Mouse (Mus musculus) megakaryocyte, adult 5-6 weeks (primary cell): Measurements from ENCODE around the gene Ttc39a. TPM values are rescaled to one million over a fixed set of nuclear protein-coding genes. Genes with fewer than 3 reads are reported as not detected.
A peak's percentile ranks its signal among the peaks of the same experiment; 100 is the strongest.

Experiments
- ATAC-seq: 2 replicates; pipeline ENCODE4 v1.8.0; 2016; ENCODE audit warnings: mild to moderate bottlenecking, inconsistent platforms; ENCODE audit not compliant: poor library complexity, severe bottlenecking
- total RNA-seq, 2 experiments: library from RNA; stranded (forward) in 1 of 2; stranded (reverse) in 1 of 2; fragments of 153-499, 151-499 nt in 1 of 2; fragments of 221-1000, 200-1000 nt in 1 of 2; gene quantifications; 2 replicates each; pipeline versions ENCODE4 v1.2.3 to v1.2.4; 2015 to 2017

Ttc39a gene
- total RNA-seq, 2 experiments from 2014 or later = 0.29 to 0.51 TPM

GRCm38 (mm10) chr4:109419563-109419962, 13.1 kb downstream of the Ttc39a start:
- no peak for ATAC-seq

DNA sequence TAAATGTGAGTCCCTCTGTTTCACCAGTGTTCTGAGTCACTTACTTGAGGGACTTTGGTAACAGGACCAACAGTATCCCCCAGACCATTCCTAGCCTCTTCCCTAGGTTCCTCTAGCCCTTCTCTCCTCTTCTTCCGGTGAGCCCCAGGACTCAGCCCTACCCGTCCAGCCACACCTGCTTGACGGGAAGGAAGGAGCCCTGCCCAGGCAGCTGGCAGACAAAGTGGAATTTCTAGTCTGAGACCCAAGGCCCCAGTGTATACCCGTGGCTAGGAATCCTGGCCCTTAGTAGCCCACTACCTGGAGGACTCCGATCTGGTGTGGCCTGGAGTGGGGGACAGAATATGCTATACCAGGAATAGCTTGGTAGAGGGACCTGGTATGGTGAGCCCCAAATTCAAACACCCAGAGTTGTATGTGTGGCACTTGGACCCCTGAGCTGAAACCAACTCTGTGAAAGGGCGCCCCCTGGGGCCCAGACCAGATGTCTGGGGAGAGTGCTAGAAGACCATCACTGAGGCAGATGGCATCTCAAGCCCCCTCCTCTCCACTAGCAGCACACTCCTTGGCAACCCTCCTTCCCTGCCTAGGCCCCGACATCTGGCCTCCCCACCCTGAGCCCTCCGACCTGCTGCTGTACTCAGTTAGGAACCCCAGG, 13.8 kb downstream of the Ttc39a start:
- peak; percentile 28; the same call in 1 of the 2 replicates for ATAC-seq

DNA sequence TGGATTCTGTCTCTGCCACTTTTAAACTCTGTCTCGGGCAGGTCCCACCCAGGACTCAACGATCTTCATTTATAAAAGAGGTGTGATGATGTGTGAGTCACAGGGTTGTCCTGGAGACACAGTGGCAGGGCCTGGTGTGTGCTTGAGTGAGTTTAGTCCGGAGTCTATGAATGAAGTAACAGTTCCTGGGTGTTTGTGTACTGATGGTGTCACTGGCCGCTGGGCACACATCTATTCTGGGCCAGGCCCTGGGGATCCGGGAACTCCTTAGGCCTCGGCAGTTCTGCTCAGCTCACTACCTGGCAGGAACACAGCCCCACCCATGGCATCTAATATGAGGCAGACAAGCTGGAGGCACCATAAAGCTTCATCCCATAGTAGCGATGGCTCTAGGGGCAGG, 15.2 kb downstream of the Ttc39a start:
- no peak for ATAC-seq

- ATAC-seq = no peak
Observed at GRCm38 (mm10) chr4:109422436-109422835, 16.0 kb downstream of the Ttc39a start.

- ATAC-seq = no peak
Observed at GRCm38 (mm10) chr4:109423438-109423837, 17.0 kb downstream of the Ttc39a start.

DNA sequence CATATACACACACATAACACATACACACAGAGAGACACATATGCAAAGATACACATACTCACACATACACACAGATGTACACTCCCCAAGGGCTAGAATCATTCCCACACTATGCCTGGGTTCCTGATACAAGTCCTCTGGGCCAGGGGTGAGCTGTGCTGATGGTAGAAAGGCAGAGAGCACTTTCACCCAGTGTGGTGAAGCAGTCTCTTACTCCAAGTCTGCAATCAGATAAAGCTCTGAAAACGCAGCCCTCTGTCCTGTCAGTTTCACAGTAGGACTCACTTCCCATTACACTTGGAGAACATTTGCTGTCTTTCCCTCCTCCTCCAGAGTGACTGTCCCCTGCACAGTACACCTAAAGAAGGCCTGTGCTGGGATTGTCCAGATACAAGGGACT, 20.6 kb downstream of the Ttc39a start:
- no peak for ATAC-seq

GRCm38 (mm10) chr4:109430250-109430649, 23.8 kb downstream of the Ttc39a start:
- ATAC-seq = 0 out of 2 replicates have a peak, but pooled peaks have one; percentile 31

- ATAC-seq = peak; percentile 77
Observed at GRCm38 (mm10) chr4:109430854-109431253, 24.4 kb downstream of the Ttc39a start.

GRCm38 (mm10) chr4:109432668-109433375, 26.4 kb downstream of the Ttc39a start:
- no peak for ATAC-seq

- no peak for ATAC-seq
Observed at GRCm38 (mm10) chr4:109433641-109434040, 27.2 kb downstream of the Ttc39a start.

GRCm38 (mm10) chr4:109434256-109434655, 27.8 kb downstream of the Ttc39a start:
- no peak for ATAC-seq

- peak; percentile 92 for ATAC-seq
Observed at GRCm38 (mm10) chr4:109437913-109438878, 31.8 kb downstream of the Ttc39a start.

GRCm38 (mm10) chr4:109439101-109439500, 32.7 kb downstream of the Ttc39a start:
- no peak for ATAC-seq

GRCm38 (mm10) chr4:109439825-109440248, 33.4 kb downstream of the Ttc39a start:
- ATAC-seq = 0 out of 2 replicates have a peak, but pooled peaks have one; percentile 9

DNA sequence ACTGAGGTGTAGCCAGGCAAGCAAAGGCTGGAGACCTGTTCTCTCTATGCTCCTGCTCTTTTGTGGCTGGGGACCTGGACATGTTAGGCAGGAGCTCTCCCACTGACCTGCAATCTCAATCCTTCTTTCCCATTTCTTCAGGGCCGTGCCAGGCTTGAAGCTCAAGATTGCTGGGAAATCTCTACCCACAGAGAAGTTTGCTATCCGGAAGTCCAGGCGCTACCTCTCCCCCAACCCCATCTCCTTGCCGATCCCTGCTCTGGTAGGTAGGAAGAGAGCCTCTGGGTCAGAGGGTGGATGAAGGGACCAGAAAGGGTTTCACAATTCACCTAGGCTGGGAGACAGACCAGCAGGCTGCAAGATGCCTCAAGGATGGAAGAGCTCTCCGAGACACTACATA, 34.0 kb downstream of the Ttc39a start:
- no peak for ATAC-seq

DNA sequence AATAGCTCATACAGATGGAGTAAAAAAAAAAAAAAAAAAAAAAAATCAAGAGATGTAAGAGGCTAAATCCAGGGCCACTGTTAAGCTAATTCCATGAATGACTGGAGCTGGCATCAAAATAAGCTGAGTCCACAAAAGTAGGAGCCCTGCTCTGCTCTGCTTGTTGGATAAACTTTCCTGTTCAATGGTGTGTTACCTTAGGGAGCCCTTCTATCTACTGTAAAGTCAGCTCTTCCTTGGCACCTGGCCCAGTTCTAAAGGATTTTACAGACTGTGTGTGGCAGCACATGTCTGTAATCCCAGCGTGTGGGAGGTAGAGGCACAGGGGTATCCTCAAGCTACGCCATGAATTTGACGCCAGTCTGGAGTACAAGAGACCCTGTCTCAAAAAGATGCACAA, 34.6 kb downstream of the Ttc39a start:
- no peak for ATAC-seq

- no peak for ATAC-seq
Observed at GRCm38 (mm10) chr4:109442126-109442525, 35.7 kb downstream of the Ttc39a start.

- no peak for ATAC-seq
Observed at GRCm38 (mm10) chr4:109442649-109443048, 36.2 kb downstream of the Ttc39a start.

GRCm38 (mm10) chr4:109444471-109444870, 38.0 kb downstream of the Ttc39a start:
- ATAC-seq = no peak

DNA sequence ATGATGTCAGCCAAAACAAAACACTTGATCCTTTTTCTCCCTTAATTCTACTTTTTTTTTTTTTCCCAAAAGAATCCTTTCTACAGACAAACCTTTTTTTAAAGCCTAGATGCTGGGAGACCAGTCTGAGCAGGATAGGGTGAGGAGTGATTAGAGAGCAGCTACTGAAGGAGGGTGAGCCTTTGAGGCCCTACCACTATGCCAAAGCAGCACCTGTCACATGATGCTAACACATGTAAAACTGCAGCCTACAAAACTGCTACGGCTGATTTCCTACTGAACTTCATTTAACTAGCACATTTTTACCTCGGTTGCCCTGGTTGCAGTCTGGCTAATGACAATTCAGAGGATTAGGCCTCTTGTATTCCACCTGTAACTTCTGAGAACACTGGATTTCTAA, 38.5 kb downstream of the Ttc39a start:
- no peak for ATAC-seq

- 0 out of 2 replicates have a peak, but pooled peaks have one; percentile 43 for ATAC-seq
Observed at GRCm38 (mm10) chr4:109445397-109445796, 39.0 kb downstream of the Ttc39a start.
